Mouse (Mus musculus) MEL (cell line): ENCODE measurements around the gene Eva1c.

Experiments used
- CTCF ChIP-seq, 3 experiments: IDR thresholded peaks in 2 of 3; conservative IDR thresholded peaks in 1 of 3; 2 replicates each; pipeline ENCODE4 v1.5.1; 2011 to 2012; ENCODE audit warnings: low read length in 3 of 3, low read depth in 2 of 3, mild to moderate bottlenecking in 2 of 3, improper control_type of control experiment in 1 of 3, inconsistent platforms in 1 of 3, mixed read lengths in 1 of 3, moderate library complexity in 1 of 3; ENCODE audit not compliant: control insufficient read depth in 1 of 3, insufficient read depth in 1 of 3, poor library complexity in 1 of 3, severe bottlenecking in 1 of 3
- E2F4 ChIP-seq: IDR thresholded peaks from 2 replicates; pipeline ENCODE4 v1.6.1; 2011; ENCODE audit warnings: low read depth, low read length, improper control_type of control experiment, borderline replicate concordance
- HCFC1 ChIP-seq: IDR thresholded peaks from 2 replicates; pipeline ENCODE4 v1.6.1; 2012; ENCODE audit warnings: low read depth, mild to moderate bottlenecking, inconsistent platforms, low read length, improper control_type of control experiment, moderate library complexity
- MAFK ChIP-seq: IDR thresholded peaks from 2 replicates; pipeline ENCODE4 v1.6.1; 2011; ENCODE audit warnings: low read depth, mild to moderate bottlenecking, low read length, improper control_type of control experiment, borderline replicate concordance
- RAD21 ChIP-seq: IDR thresholded peaks from 2 replicates; pipeline ENCODE4 v1.6.1; 2011; ENCODE audit warnings: mild to moderate bottlenecking, low read depth, low read length, improper control_type of control experiment

DNA sequence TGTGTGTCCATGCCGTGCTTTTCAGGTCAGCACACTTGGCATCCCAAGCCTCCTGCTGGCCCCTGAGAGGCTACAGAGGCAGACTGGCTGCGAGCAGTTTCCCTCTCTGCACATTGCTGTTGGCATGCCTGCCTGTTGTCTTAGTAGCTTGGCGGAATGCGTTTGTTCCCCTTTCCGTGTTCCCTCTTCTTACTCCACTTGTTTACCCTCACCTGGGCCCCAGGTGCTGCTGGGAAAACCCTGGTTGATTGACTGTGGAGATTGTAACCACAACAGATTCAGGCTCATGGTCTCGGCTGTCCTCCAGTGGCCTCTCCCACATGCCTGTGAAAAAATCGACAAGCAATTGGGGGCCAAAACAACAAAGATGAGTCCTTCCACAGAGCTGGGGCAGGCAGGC is 22.2 kb downstream of the Eva1c start:
- TF ChIP-seq MAFK (no peak), RAD21 (no peak), HCFC1 (no peak), CTCF (IDR thresholded peaks at IDR 0.05 in 2 of 3, conservative IDR thresholded peaks at IDR 0.05 in 1 of 3; ENCODE audit: control insufficient read depth in 1 of 3, insufficient read depth in 1 of 3, low read depth in 2 of 3, low read length in 3 of 3, poor library complexity in 1 of 3, severe bottlenecking in 1 of 3) (no peak), E2F4 (no peak)
